Mouse (Mus musculus): Measurements from ENCODE around the gene Ppp1r32. TPM values are rescaled to one million over a fixed set of nuclear protein-coding genes. Genes with fewer than 3 reads are reported as not detected.

Gene Ppp1r32
- 0.18 and 0.21 TPM in 2 replicates for polyA plus RNA-seq (2012; rRNA removed)

GRCm38 (mm10) chr19:10482703-10483102, at the start of gene Ppp1r32:
TSS of gene Ppp1r32 (minus strand) at chr19:10482928.

GRCm38 (mm10) chr19:10525910-10526309, 43.2 kb upstream of the Ppp1r32 start, which contains the start of gene Sdhaf2:
TSS of gene Sdhaf2 (minus strand) at chr19:10526142.

DNA sequence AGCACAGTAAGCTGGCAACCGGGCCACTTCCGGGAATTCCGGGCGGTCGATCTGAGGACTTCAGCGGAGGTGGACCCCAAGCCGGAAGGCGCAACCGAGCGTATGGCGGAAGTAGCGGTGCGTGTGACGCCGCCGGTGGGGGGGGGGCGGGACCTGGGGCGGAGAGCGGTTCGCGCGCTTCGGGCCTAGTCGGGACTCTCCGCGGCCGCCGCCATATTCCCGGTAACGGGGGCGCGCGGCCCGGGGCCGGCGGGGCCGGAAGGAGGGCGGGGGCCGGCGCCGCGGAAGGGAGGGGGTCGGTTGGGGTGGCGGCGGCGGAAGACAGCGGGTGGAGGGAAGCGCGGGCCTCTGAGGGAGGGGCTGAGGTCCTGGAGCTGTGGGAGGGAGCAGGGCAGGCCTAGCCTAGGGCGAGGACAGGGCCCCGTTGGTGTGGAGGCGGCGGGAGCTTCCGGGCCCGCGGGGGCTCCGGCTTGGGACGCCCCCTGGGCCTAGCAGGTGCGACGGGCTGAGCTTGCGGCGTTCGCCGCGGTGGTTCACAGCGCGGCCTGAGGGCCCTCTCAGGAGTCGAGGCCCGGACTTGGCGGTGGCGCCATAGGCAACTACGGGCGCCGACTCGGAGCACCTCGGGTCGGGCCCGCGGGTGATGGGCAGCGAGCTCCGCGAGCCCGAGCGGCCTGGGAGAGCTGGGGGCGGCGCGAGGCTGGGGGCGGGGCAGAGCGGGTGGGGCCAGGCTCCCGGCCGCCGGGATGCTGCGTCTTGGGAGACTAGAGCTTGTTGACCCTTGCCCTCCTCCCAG, 42.6 kb upstream of the Ppp1r32 start, which contains the start of gene Cpsf7:
TSS of gene Cpsf7 (plus strand) at position 161 of the 796 bp plus-strand sequence.

DNA sequence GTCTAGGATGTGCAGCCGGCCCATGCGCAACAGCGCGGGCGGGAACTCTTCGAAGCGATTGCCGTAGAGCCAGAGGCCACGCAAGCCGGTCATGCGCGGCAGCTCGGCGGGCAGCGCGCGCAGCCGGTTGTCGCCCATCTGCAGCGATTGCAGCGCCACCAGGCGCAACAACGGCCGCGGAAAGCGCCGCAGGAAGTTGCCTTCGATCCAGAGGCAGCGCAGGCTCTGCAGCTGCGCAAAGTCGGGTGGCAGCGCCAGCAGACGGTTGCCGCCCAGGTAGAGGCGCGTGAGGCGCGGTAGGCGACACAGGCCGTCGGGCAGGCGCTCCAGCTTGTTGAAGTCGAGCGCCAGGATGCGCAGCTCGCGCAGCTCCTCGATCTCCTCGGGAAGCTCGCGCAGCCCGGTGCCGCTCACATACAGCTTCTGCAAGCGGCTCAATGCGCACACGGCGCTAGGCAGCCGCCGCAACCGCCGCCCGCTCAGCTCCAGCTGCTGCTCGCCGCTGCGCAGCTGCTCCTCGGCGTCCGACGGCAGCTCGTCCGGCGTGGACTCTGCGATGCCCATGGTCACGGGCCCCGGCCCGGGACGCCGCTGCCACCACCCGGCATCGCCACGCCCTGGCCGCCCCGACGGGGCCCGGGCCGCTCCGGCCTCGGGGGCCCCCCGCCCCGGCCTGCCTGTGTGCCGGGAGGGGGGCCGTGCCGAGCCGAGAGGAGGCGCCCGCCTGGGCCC, 25.8 kb downstream of the Ppp1r32 start, which contains the start of gene Lrrc10b:
TSS of gene Lrrc10b (minus strand) at position 722 of the 732 bp plus-strand sequence.

Other genes with a start within 250 kb of the Ppp1r32 start
- gene Myrf, start 242.2 kb downstream of the Ppp1r32 start, polyA plus RNA-seq (2012; rRNA removed), result 4.6 and 6.9 TPM in 2 replicates
- 0.37 and 0.38 TPM in 2 replicates for gene Dagla, start 178.1 kb downstream of the Ppp1r32 start, polyA plus RNA-seq (2012; rRNA removed)
- gene Syt7, start 93.8 kb downstream of the Ppp1r32 start, polyA plus RNA-seq (2012; rRNA removed), result 0.14 and 0.20 TPM in 2 replicates
- 0.05 and 0.06 TPM in 2 replicates for gene Lrrc10b, start 25.5 kb downstream of the Ppp1r32 start, polyA plus RNA-seq (2012; rRNA removed)
- 19.1 and 22.0 TPM in 2 replicates for gene Cpsf7, start 42.3 kb upstream of the Ppp1r32 start, polyA plus RNA-seq (2012; rRNA removed)
- gene Sdhaf2, start 43.2 kb upstream of the Ppp1r32 start, polyA plus RNA-seq (2012; rRNA removed), result 18.3 and 19.4 TPM in 2 replicates
- 12.5 and 14.9 TPM in 2 replicates for gene Tmem216, start 73.3 kb upstream of the Ppp1r32 start, polyA plus RNA-seq (2012; rRNA removed)
- 21.5 and 23.8 TPM in 2 replicates for gene Cyb561a3, start 94.2 kb upstream of the Ppp1r32 start, polyA plus RNA-seq (2012; rRNA removed)
- gene Tmem138, start 94.4 kb upstream of the Ppp1r32 start, polyA plus RNA-seq (2012; rRNA removed), result 6.7 and 6.9 TPM in 2 replicates
- 78.8 and 85.5 TPM in 2 replicates for gene Ddb1, start 122.4 kb upstream of the Ppp1r32 start, polyA plus RNA-seq (2012; rRNA removed)
- gene Tkfc, start 122.7 kb upstream of the Ppp1r32 start, polyA plus RNA-seq (2012; rRNA removed), result 70.0 and 78.9 TPM in 2 replicates
- 15.1 and 19.5 TPM in 2 replicates for gene Vwce, start 151.3 kb upstream of the Ppp1r32 start, polyA plus RNA-seq (2012; rRNA removed)
- 0.02 TPM in 1 of 2 replicates, not detected in the other for gene Pga5, start 195.1 kb upstream of the Ppp1r32 start, polyA plus RNA-seq (2012; rRNA removed)
- gene Vps37c, start 205.8 kb upstream of the Ppp1r32 start, polyA plus RNA-seq (2012; rRNA removed), result 5.9 and 7.1 TPM in 2 replicates